ENCODE assay signal across 11 mouse cellular contexts in genomic region chr11:88474889-88475440, GRCm38 (mm10).
A peak's percentile ranks its signal among the peaks of the same experiment; 100 is the strongest.
DNase-seq lines count a peak whose midpoint lies in the region; ATAC-seq lines count a peak whose summit lies in the region.
"Had no signal": no experiment of that assay in that cellular context is flagged by ENCODE, and none has a peak within 500 bp of the region (broad histone marks: within the 10 kb centered on the region; RNA-seq: fewer than 3 reads in every experiment).

No protein-coding gene starts in this region.

- no peak overlapping the region for H3K4me2 ChIP-seq in hindbrain, embryonic 16.5 days (ENCODE audit: low read length)

- H3K9me3 ChIP-seq in heart, embryonic 10.5 days = no peaks in the 10 kb centered on the region
- H3K9me3 ChIP-seq in hindbrain, embryonic 16.5 days (ENCODE audit: control insufficient read depth, low read length) = no peaks in the 10 kb centered on the region

- no peak overlapping the region for H3K9ac ChIP-seq in hindbrain, embryonic 16.5 days (ENCODE audit: low read depth, low read length)
- H3K9ac ChIP-seq: liver, postnatal 0 days had no signal

- DNase-seq in heart, adult 11 months = peak; percentile 94
- no peak for DNase-seq in heart, adult 8-10 months (ENCODE audit: low spot score)
- DNase-seq in adrenal gland, postnatal 14 days = peak; percentile 37
- DNase-seq in heart, embryonic 10.5 days (ENCODE audit: low spot score) = no peak
- no peak for DNase-seq in embryo, embryonic 11 days
- DNase-seq in frontal cortex, postnatal 25 days (ENCODE audit: low spot score in 2 of 2) = no peak
- DNase-seq in gastrocnemius, postnatal 25 days = no peak
- DNase-seq: kidney, adult 11 months; liver, postnatal 0 days; right cerebral cortex, postnatal 14 days had no signal

- peaks cover 76% of the 10 kb centered on the region for H3K4me1 ChIP-seq in heart, embryonic 10.5 days
- H3K4me1 ChIP-seq in hindbrain, embryonic 16.5 days (ENCODE audit: control insufficient read depth, insufficient read depth, low read depth, low read length) = peaks cover 36% of the 10 kb centered on the region

- no peak overlapping the region for H3K4me3 ChIP-seq in heart, embryonic 10.5 days
- H3K4me3 ChIP-seq in hindbrain, embryonic 16.5 days (ENCODE audit: low read length) = no peak overlapping the region

- H3K27ac ChIP-seq in heart, embryonic 10.5 days = peak overlapping the region; percentile 49
- H3K27ac ChIP-seq in hindbrain, embryonic 16.5 days (ENCODE audit: low read depth, low read length) = peak overlapping the region; percentile 72

- peaks cover 12% of the 10 kb centered on the region for H3K36me3 ChIP-seq in heart, embryonic 10.5 days
- no peaks in the 10 kb centered on the region for H3K36me3 ChIP-seq in hindbrain, embryonic 16.5 days (ENCODE audit: control insufficient read depth, insufficient read depth, low read length)

- H3K27me3 ChIP-seq in heart, embryonic 10.5 days (ENCODE audit: insufficient read depth, poor library complexity, severe bottlenecking) = no peaks in the 10 kb centered on the region
- no peaks in the 10 kb centered on the region for H3K27me3 ChIP-seq in hindbrain, embryonic 16.5 days (replicated peaks; ENCODE audit: control insufficient read depth, insufficient read depth, low read length)

- peak; percentile 63 for ATAC-seq in hindbrain, embryonic 16.5 days
- ATAC-seq: liver, postnatal 0 days had no signal

- WGBS in heart, embryonic 10.5 days = 67% methylated on average over 4 of the region's 4 CpGs
- 67% methylated on average over 4 of the region's 4 CpGs for WGBS in hindbrain, embryonic 16.5 days

Comparison
In these comparisons a context has a peak if more than half of its experiments do, and no peak if none do; other contexts are left out.
1. DNase-seq: peak in heart, adult 11 months (single experiment) and adrenal gland, postnatal 14 days (single experiment); none in heart, adult 8-10 months (single experiment), heart, embryonic 10.5 days (single experiment), embryo, embryonic 11 days (single experiment), frontal cortex, postnatal 25 days (0 of 2) and gastrocnemius, postnatal 25 days (single experiment).